Mouse (Mus musculus) limb, embryonic 13.5 days (tissue): ENCODE data around the gene Bcl2. TPM values are rescaled to one million over a fixed set of nuclear protein-coding genes. Genes with fewer than 3 reads are reported as not detected.

Experiments used
- ATAC-seq: fragments of 200-750 bp; cut with Nextera tagmentation; 2 replicates; pipeline ENCODE4 v1.8.0; 2017; ENCODE audit warnings: low read depth, moderate number of reproducible peaks, moderate TSS enrichment; ENCODE audit not compliant: low FRiP score
- H3K27ac ChIP-seq: fragments of 300-500 bp; sonication (generic); 2 replicates; pipeline ENCODE4 v1.5.1; 2015; ENCODE audit warnings: inconsistent platforms, mild to moderate bottlenecking, moderate library complexity
- H3K27me3 ChIP-seq: fragments of 300-500 bp; sonication (generic); 2 replicates; pipeline ENCODE4 v1.6.1; 2015; ENCODE audit warnings: mild to moderate bottlenecking, inconsistent platforms
- H3K36me3 ChIP-seq: fragments of 300-500 bp; sonication (generic); 2 replicates; pipeline ENCODE4 v1.6.1; 2015; ENCODE audit warnings: inconsistent platforms, mild to moderate bottlenecking, moderate library complexity
- H3K4me1 ChIP-seq: fragments of 300-500 bp; sonication (generic); 2 replicates; pipeline ENCODE4 v1.6.1; 2015; ENCODE audit warnings: inconsistent platforms
- H3K4me2 ChIP-seq: fragments of 300-500 bp; sonication (generic); replicated peaks from 2 replicates; pipeline ENCODE4 v1.6.1; 2015; ENCODE audit warnings: inconsistent platforms, mild to moderate bottlenecking, moderate library complexity
- H3K4me3 ChIP-seq: fragments of 300-500 bp; sonication (generic); 2 replicates; pipeline ENCODE4 v1.5.1; 2015; ENCODE audit warnings: moderate library complexity, mild to moderate bottlenecking, inconsistent platforms
- H3K9ac ChIP-seq: fragments of 300-500 bp; sonication (generic); 2 replicates; pipeline ENCODE4 v1.6.1; 2015; ENCODE audit warnings: mild to moderate bottlenecking, inconsistent platforms
- H3K9me3 ChIP-seq: fragments of 300-500 bp; sonication (generic); 2 replicates; pipeline ENCODE4 v1.6.1; 2016; ENCODE audit warnings: inconsistent platforms
- WGBS: fragments of 180-500 bp; shearing (Covaris S2); methylation state at CpG from one replicate; pipeline ENCODE4 v1.1.7; 2015; 5-methylcytosine and 5-hydroxymethylcytosine counted together
- polyA plus RNA-seq: library from polyadenylated mRNA; unstranded; fragments of >200 nt; fragmentation: Nextera tagmentation; extraction: Ambion mirVana; gene quantifications from 2 replicates; pipeline ENCODE4 v1.2.1, GENCODE M21; 2015

The Bcl2 gene
- polyA plus RNA-seq, 1 experiment from 2014 or later, result 33.3 TPM

GRCm38 (mm10) chr1:106684546-106684945 is 29.5 kb downstream of the Bcl2 start:
- Histone ChIP-seq H3K9me3 (no peaks in the 10 kb centered on the region), H3K4me2 (no peak overlapping the region), H3K36me3 (peaks cover 5% of the 10 kb centered on the region), H3K4me3 (no peak overlapping the region), H3K27ac (no peak overlapping the region), H3K27me3 (no peaks in the 10 kb centered on the region), H3K9ac (no peak overlapping the region), H3K4me1 (no peaks in the 10 kb centered on the region)
- no peak for ATAC-seq
- 84% methylated on average over 3 of the region's 3 CpGs for WGBS

DNA sequence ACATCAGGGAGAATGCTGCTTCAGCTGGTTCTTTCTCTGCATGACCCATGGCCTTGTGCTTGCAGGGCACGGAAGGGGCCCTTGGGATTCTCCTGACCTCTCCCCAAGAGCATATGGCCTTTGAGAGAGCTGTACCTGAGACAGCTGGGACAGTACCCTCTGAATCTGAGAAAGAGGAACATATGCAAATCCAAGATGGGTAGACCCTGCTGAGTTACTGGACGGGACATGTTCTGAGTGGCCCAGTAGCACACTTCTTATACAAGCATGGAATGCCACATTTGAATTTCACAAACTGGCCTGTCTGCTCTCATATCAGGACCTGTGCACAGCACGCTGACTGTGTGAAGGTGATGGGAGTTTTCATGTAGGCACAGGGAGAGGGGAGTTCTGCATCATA is 31.2 kb downstream of the Bcl2 start:
- no peak overlapping the region for H3K4me3 ChIP-seq
- H3K27me3 ChIP-seq, result no peaks in the 10 kb centered on the region
- H3K27ac ChIP-seq, result no peak overlapping the region
- no peak overlapping the region for H3K9ac ChIP-seq
- no peaks in the 10 kb centered on the region for H3K4me1 ChIP-seq
- no peak for ATAC-seq
- 86% methylated on average over 3 of the region's 3 CpGs for WGBS
- H3K9me3 ChIP-seq, result no peaks in the 10 kb centered on the region
- H3K4me2 ChIP-seq, result no peak overlapping the region
- H3K36me3 ChIP-seq, result peaks cover 5% of the 10 kb centered on the region

- Histone ChIP-seq H3K4me1 (no peaks in the 10 kb centered on the region), H3K4me2 (no peak overlapping the region), H3K27me3 (no peaks in the 10 kb centered on the region), H3K9me3 (no peaks in the 10 kb centered on the region), H3K36me3 (peaks cover 5% of the 10 kb centered on the region), H3K27ac (no peak overlapping the region), H3K9ac (no peak overlapping the region), H3K4me3 (no peak overlapping the region)
- no peak for ATAC-seq
- WGBS, result 83% methylated on average over 6 of the region's 6 CpGs
Observed at GRCm38 (mm10) chr1:106679800-106680515, 34.1 kb downstream of the Bcl2 start.

DNA sequence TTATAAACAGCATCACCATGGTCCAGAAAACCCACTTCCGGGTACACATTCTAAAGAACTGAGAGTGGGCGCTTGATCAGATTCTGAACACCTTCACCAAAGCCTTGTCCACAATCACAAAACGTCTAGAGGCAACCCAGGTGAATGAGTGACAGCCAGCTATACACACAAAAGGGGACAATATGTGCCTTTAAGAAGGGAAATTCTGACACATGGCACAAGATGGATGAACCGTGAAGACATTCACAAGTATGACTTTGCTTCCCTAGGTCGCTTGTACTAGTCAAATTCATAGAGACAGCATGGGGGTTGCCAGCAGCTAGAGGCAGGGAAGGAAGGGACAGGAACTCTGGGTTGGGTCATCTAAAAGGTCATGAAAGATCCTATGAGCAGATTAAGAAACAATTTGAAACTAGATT is 36.0 kb downstream of the Bcl2 start:
- H3K36me3 ChIP-seq, result no peaks in the 10 kb centered on the region; the same call in 1 of the 2 replicates
- no peaks in the 10 kb centered on the region for H3K27me3 ChIP-seq
- H3K4me1 ChIP-seq, result no peaks in the 10 kb centered on the region
- 80% methylated on average over 5 of the region's 5 CpGs for WGBS
- no peak for ATAC-seq
- H3K9me3 ChIP-seq, result no peaks in the 10 kb centered on the region
- H3K27ac ChIP-seq, result no peak overlapping the region
- H3K4me3 ChIP-seq, result no peak overlapping the region
- no peak overlapping the region for H3K4me2 ChIP-seq
- no peak overlapping the region for H3K9ac ChIP-seq

GRCm38 (mm10) chr1:106666140-106667088 is 47.7 kb downstream of the Bcl2 start:
- Histone ChIP-seq H3K9me3 (no peaks in the 10 kb centered on the region), H3K9ac (no peak overlapping the region), H3K36me3 (no peaks in the 10 kb centered on the region), H3K27me3 (no peaks in the 10 kb centered on the region), H3K4me1 (peaks cover 9% of the 10 kb centered on the region), H3K4me3 (no peak overlapping the region), H3K27ac (no peak overlapping the region), H3K4me2 (no peak overlapping the region)
- no peak for ATAC-seq
- WGBS, result 50% methylated on average over 8 of the region's 8 CpGs

- H3K9me3 ChIP-seq, result no peaks in the 10 kb centered on the region
- H3K4me2 ChIP-seq, result no peak overlapping the region
- WGBS, result 88% methylated on average over 1 of the region's 1 CpGs
Observed at GRCm38 (mm10) chr1:106664978-106665377, 49.1 kb downstream of the Bcl2 start.

GRCm38 (mm10) chr1:106662486-106662885 is 51.6 kb downstream of the Bcl2 start:
- peak overlapping the region; percentile 22; the same call in 1 of the 2 replicates for H3K27ac ChIP-seq
- no peak for ATAC-seq
- 81% methylated on average over 5 of the region's 5 CpGs for whole genome bisulfite sequencing
- H3K4me3 ChIP-seq, result no peak overlapping the region
- no peak overlapping the region for H3K4me2 ChIP-seq
- H3K27me3 ChIP-seq, result no peaks in the 10 kb centered on the region
- peaks cover 9% of the 10 kb centered on the region for H3K4me1 ChIP-seq
- H3K9me3 ChIP-seq, result no peaks in the 10 kb centered on the region
- no peaks in the 10 kb centered on the region for H3K36me3 ChIP-seq
- H3K9ac ChIP-seq, result no peak overlapping the region

More at GRCm38 (mm10) chr1:106664978-106665377, 49.1 kb downstream of the Bcl2 start:
- no peak overlapping the region for H3K27ac ChIP-seq
- no peak for ATAC-seq
- no peak overlapping the region for H3K9ac ChIP-seq
- no peaks in the 10 kb centered on the region for H3K27me3 ChIP-seq
- H3K4me3 ChIP-seq, result no peak overlapping the region
- H3K36me3 ChIP-seq, result no peaks in the 10 kb centered on the region
- peaks cover 9% of the 10 kb centered on the region for H3K4me1 ChIP-seq

DNA sequence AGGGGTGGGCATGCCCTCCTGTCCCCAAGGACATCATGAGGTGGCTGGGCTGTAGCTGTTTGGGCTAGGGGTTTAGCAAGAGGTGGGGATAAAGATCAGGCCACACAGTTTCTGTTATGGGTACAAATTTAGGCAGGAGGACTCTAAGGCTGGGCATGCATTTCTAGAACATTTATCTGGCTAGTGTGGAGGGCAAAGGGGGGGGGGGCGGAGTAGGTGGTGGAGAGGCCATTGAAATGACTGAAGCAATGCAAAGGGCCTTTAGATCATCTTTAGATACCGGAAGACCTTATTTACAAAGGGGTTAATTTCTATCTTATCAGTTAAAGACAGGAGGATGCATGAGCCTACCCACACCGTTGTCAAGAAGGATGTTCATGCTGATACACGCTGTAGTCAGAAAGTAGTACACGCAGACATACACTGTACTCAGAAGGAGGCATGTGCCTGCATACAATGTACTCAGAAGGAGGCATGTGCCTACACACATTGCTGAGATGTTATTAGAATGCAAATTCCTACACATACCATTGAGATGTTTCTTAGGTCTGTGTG is 55.7 kb downstream of the Bcl2 start:
- Histone ChIP-seq H3K4me3 (no peak overlapping the region), H3K4me2 (no peak overlapping the region), H3K4me1 (no peaks in the 10 kb centered on the region), H3K9me3 (no peaks in the 10 kb centered on the region), H3K27ac (no peak overlapping the region), H3K9ac (no peak overlapping the region), H3K27me3 (no peaks in the 10 kb centered on the region), H3K36me3 (no peaks in the 10 kb centered on the region)
- ATAC-seq, result no peak
- 90% methylated on average over 5 of the region's 5 CpGs for WGBS

DNA sequence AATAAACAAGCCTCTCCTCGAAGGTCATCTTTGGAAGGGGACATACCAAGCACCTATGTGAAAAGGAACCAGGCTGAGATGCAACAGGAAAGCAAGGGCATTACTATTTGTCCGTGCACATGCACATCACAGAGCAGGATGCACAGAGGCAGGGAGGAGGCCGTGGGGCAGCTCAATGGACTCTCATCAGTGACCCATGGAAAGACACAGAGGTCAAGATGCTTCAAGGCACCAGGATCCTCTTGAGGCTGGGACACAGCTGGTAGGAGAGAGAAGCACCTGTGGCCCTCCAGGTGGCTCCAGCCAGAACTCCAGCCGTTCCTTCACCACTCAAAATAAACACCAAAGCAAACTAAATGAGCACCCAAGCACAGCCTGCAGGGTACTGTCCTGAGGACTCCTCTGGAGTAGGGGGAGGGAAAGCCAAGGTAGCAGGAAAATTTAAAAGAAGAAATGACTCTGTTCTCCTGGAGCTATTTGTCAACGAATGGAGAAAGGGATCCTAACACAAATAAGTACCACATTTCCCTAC is 57.8 kb downstream of the Bcl2 start:
- Histone ChIP-seq H3K36me3 (no peaks in the 10 kb centered on the region), H3K4me1 (no peaks in the 10 kb centered on the region), H3K27me3 (no peaks in the 10 kb centered on the region), H3K9me3 (no peaks in the 10 kb centered on the region), H3K9ac (no peak overlapping the region), H3K27ac (no peak overlapping the region), H3K4me3 (no peak overlapping the region), H3K4me2 (no peak overlapping the region)
- WGBS, result 73% methylated on average over 5 of the region's 5 CpGs
- no peak for ATAC-seq

GRCm38 (mm10) chr1:106654254-106654653 is 59.8 kb downstream of the Bcl2 start:
- H3K27ac ChIP-seq, result no peak overlapping the region
- no peaks in the 10 kb centered on the region for H3K4me1 ChIP-seq
- no peak overlapping the region for H3K9ac ChIP-seq
- no peak overlapping the region for H3K4me2 ChIP-seq
- no peaks in the 10 kb centered on the region for H3K36me3 ChIP-seq
- ATAC-seq, result no peak
- no peaks in the 10 kb centered on the region for H3K27me3 ChIP-seq
- H3K4me3 ChIP-seq, result no peak overlapping the region
- H3K9me3 ChIP-seq, result no peaks in the 10 kb centered on the region
- WGBS, result 91% methylated on average over 6 of the region's 6 CpGs

DNA sequence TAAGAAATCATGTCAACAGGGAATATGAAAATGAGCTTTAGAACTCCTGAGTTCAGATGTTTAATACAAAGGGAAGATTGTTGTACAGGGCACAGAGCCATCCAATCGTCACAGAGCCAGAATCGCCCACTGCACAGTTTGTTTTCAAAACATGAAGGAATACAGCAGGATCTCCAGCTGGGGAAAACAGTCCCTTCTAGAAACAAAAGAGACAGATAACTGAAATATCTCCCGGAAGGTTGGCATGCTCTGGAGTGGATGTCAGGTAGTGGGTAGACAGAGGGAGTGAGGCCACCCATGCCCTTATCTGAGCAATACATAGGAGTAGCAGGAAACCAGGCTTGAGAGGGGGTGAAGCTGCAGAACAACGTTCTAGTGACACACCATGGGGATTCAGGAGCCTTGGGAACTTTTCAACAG is 60.6 kb downstream of the Bcl2 start:
- H3K36me3 ChIP-seq, result no peaks in the 10 kb centered on the region
- WGBS, result 73% methylated on average over 4 of the region's 4 CpGs
- no peak for ATAC-seq
- no peak overlapping the region for H3K4me2 ChIP-seq
- no peak overlapping the region for H3K4me3 ChIP-seq
- no peaks in the 10 kb centered on the region for H3K27me3 ChIP-seq
- no peaks in the 10 kb centered on the region for H3K9me3 ChIP-seq
- no peak overlapping the region for H3K27ac ChIP-seq
- H3K4me1 ChIP-seq, result no peaks in the 10 kb centered on the region
- H3K9ac ChIP-seq, result no peak overlapping the region

DNA sequence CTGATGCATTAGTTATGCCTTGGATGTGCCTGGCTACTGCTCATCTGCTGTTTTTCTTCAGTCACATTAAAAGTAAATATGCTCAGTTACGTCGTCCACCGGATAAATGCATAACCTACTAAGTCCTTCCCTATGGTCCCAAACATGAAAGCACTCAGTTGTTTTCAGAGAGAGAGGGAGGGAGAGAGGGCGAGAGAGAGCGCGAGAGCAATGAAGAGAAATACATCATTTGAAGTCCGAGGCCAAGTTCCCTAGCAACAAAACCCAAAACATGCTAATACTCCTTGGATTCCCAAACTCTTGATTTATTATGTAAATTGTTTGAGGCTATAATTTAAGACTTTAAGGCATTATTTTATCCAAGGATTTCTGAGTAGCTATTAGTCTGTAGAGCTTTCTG is 62.9 kb downstream of the Bcl2 start:
- Histone ChIP-seq H3K36me3 (no peaks in the 10 kb centered on the region), H3K4me2 (no peak overlapping the region), H3K4me1 (no peaks in the 10 kb centered on the region), H3K27me3 (no peaks in the 10 kb centered on the region), H3K9ac (no peak overlapping the region), H3K9me3 (no peaks in the 10 kb centered on the region), H3K27ac (no peak overlapping the region), H3K4me3 (no peak overlapping the region)
- 74% methylated on average over 7 of the region's 7 CpGs for WGBS
- ATAC-seq, result no peak
